Mouse (Mus musculus) midbrain, postnatal 0 days (tissue): ENCODE data around the gene Ube2d2b. TPM values are rescaled to one million over a fixed set of nuclear protein-coding genes. Genes with fewer than 3 reads are reported as not detected.

Source experiments
- ATAC-seq: fragments of 200-750 bp; cut with Nextera tagmentation; 2 replicates; pipeline ENCODE4 v1.8.0; 2017; ENCODE audit warnings: moderate number of reproducible peaks, mild to moderate bottlenecking, moderate TSS enrichment, moderate library complexity; ENCODE audit not compliant: low FRiP score
- DNase-seq: peaks from one replicate; pipeline ENCODE4 v3.0.0-alpha.2; 2015; ENCODE audit warnings: low spot score
- H3K27ac ChIP-seq: fragments of 300-500 bp; sonication (generic); 2 replicates; pipeline ENCODE4 v1.5.1; 2014; ENCODE audit warnings: low read depth, mild to moderate bottlenecking, low read length, mixed read lengths
- H3K27me3 ChIP-seq: fragments of 300-500 bp; sonication (generic); 2 replicates; pipeline ENCODE4 v1.6.1; 2014; ENCODE audit warnings: low read length, control low read depth, mixed read lengths; ENCODE audit not compliant: insufficient read depth
- H3K36me3 ChIP-seq: fragments of 300-500 bp; sonication (generic); 2 replicates; pipeline ENCODE4 v1.6.1; 2014; ENCODE audit warnings: low read length, control low read depth, mixed read lengths; ENCODE audit not compliant: insufficient read depth
- H3K4me1 ChIP-seq: fragments of 300-500 bp; sonication (generic); 2 replicates; pipeline ENCODE4 v1.6.1; 2014; ENCODE audit warnings: mild to moderate bottlenecking, control low read depth, antibody characterized with exemption, low read length, mixed read lengths; ENCODE audit not compliant: insufficient read depth
- H3K4me2 ChIP-seq: fragments of 300-500 bp; sonication (generic); 2 replicates; pipeline ENCODE4 v1.6.1; 2014; ENCODE audit warnings: low read depth, mild to moderate bottlenecking, low read length, mixed read lengths; ENCODE audit not compliant: poor library complexity, severe bottlenecking
- H3K4me3 ChIP-seq: fragments of 300-500 bp; sonication (generic); 2 replicates; pipeline ENCODE4 v1.5.1; 2014; ENCODE audit warnings: low read depth, mild to moderate bottlenecking, low read length, moderate library complexity
- H3K9ac ChIP-seq: fragments of 300-500 bp; sonication (generic); replicated peaks from 2 replicates; pipeline ENCODE4 v1.6.1; 2014; ENCODE audit warnings: mild to moderate bottlenecking, low read length, moderate library complexity, mixed read lengths; ENCODE audit not compliant: poor library complexity, severe bottlenecking
- H3K9me3 ChIP-seq: fragments of 300-500 bp; sonication (generic); 2 replicates; pipeline ENCODE4 v1.6.1; 2016; ENCODE audit warnings: low read length, control low read depth
- CTCF ChIP-seq: IDR thresholded peaks from 2 replicates; pipeline ENCODE4 v1.5.1; 2016; ENCODE audit warnings: antibody characterized with exemption, mild to moderate bottlenecking
- WGBS: fragments of 180-500 bp; shearing (Covaris S2); extraction: QIAGEN DNeasy Blood & Tissue Kit; methylation state at CpG from one replicate; pipeline ENCODE4 v1.1.7; 2014; 5-methylcytosine and 5-hydroxymethylcytosine counted together
- polyA plus RNA-seq: library from polyadenylated mRNA; unstranded; fragments of >200 nt; fragmentation: Nextera tagmentation; extraction: Ambion mirVana; gene quantifications from 2 replicates; pipeline ENCODE4 v1.2.1, GENCODE M21; 2015
- total RNA-seq: library from RNA; depleted of rRNA; stranded (reverse); fragments of >200 nt; gene quantifications from 2 replicates; pipeline ENCODE4 v1.2.3, GENCODE M21; 2014

Gene Ube2d2b
- total and polyA plus RNA-seq, 2 experiments from 2014 or later = 0.09 TPM; not detected in 1

DNA sequence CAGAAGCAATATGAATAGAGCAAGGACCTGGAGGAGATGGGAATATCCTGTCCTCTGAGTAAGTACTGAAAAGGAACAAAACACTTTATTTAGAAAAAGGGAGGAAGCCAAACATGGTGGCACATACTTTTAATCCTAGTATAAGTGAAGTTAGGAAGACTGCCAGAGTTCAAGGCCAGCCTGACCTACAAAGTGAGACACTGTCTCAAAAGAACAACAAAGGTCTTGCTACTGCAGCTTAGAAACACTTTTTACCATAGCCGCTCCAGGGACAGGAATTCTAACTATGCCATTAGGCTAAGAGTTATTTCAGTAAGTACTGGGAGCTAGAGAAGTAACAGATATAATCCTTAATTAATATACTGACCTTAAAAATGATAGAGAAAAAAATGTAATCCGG is 15.2 kb upstream of the Ube2d2b start:
- H3K27ac ChIP-seq = no peak overlapping the region
- no peak overlapping the region for H3K9ac ChIP-seq
- no peak overlapping the region for H3K4me2 ChIP-seq
- no peaks in the 10 kb centered on the region for H3K9me3 ChIP-seq
- H3K36me3 ChIP-seq = peaks cover 19% of the 10 kb centered on the region; the same call in 1 of the 2 replicates
- 87% methylated on average over 2 of the region's 2 CpGs for WGBS
- H3K27me3 ChIP-seq = no peaks in the 10 kb centered on the region
- no peaks in the 10 kb centered on the region for H3K4me1 ChIP-seq
- H3K4me3 ChIP-seq = no peak overlapping the region
- DNase-seq = no peak
- no peak for ATAC-seq
- no peak for TF ChIP-seq CTCF

DNA sequence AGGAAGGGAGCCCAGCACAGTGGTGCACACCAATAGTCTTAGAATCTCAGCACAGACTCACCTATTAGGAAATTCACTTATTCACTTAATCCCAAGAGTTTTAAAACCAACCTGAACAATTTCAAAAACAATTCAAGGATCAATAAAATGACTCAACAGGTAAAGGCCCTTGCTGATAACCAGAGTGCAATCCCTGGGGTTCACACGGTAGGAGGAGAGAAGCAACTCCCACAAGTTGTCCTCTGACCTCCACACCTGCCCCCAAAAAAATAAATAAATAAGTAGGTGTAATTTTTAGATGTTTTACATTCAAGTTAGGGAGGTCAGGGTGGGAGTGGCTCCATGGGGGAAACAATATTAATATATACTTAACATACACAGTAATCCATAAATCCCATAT is 7.4 kb upstream of the Ube2d2b start:
- DNase-seq (no peak), ATAC-seq (no peak)
- WGBS = 88% methylated on average over 1 of the region's 1 CpGs
- H3K9me3 ChIP-seq = no peaks in the 10 kb centered on the region
- no peak overlapping the region for H3K4me2 ChIP-seq
- H3K4me3 ChIP-seq = no peak overlapping the region
- peaks cover 4% of the 10 kb centered on the region; the same call in 1 of the 2 replicates for H3K36me3 ChIP-seq
- no peaks in the 10 kb centered on the region for H3K4me1 ChIP-seq
- H3K27ac ChIP-seq = no peak overlapping the region
- no peak overlapping the region for H3K9ac ChIP-seq
- no peaks in the 10 kb centered on the region for H3K27me3 ChIP-seq
- TF ChIP-seq CTCF = no peak

DNA sequence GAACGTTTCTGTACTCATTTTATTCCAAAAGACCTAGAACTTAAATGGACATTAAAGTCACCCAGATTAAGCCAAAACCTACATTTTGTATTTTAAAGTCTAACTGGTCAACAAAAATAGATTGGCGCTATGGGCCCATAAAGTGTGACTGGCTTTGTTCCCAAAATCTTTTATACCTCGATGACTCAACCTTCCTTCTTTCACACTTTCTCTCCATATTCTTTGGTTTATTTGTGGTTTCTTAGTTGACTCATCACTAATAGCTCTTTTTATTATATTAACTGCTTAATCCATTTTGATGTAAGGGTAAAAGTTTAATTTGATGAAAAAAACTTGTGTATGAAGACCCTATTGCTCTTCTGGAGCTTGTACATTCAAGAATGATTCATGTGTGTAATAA is 1.5 kb downstream of the Ube2d2b start:
- H3K27ac ChIP-seq = no peak overlapping the region
- no peaks in the 10 kb centered on the region for H3K27me3 ChIP-seq
- DNase-seq = no peak
- H3K4me1 ChIP-seq = no peaks in the 10 kb centered on the region
- H3K4me3 ChIP-seq = no peak overlapping the region
- H3K9ac ChIP-seq = no peak overlapping the region
- WGBS = 92% methylated on average over 3 of the region's 3 CpGs
- no peak for ATAC-seq
- H3K9me3 ChIP-seq = peaks cover 6% of the 10 kb centered on the region; the same call in 1 of the 2 replicates
- H3K4me2 ChIP-seq = no peak overlapping the region
- no peak for TF ChIP-seq CTCF
- peaks cover 6% of the 10 kb centered on the region; the same call in 1 of the 2 replicates for H3K36me3 ChIP-seq

DNA sequence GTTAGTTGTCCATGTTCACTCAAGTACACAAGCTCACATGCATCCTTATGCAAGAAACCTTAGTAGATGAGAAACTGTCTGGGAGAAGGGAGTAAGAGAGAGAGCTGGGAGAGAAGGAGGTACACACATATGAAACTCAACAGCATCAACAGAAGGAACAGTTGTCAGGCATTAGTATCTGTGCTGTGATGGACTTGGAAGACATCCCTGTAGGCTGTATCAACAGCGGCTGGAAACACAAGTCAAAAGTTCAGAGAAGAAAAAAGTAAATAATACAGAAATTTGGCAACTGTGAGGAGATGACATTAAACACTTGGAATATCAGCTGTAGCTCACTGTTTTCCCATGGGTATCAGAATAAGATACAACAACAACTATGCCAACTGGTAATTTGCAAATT is 4.4 kb downstream of the Ube2d2b start:
- no peak for ATAC-seq
- WGBS = 93% methylated on average over 1 of the region's 1 CpGs
- peaks cover 6% of the 10 kb centered on the region; the same call in 1 of the 2 replicates for H3K36me3 ChIP-seq

DNA sequence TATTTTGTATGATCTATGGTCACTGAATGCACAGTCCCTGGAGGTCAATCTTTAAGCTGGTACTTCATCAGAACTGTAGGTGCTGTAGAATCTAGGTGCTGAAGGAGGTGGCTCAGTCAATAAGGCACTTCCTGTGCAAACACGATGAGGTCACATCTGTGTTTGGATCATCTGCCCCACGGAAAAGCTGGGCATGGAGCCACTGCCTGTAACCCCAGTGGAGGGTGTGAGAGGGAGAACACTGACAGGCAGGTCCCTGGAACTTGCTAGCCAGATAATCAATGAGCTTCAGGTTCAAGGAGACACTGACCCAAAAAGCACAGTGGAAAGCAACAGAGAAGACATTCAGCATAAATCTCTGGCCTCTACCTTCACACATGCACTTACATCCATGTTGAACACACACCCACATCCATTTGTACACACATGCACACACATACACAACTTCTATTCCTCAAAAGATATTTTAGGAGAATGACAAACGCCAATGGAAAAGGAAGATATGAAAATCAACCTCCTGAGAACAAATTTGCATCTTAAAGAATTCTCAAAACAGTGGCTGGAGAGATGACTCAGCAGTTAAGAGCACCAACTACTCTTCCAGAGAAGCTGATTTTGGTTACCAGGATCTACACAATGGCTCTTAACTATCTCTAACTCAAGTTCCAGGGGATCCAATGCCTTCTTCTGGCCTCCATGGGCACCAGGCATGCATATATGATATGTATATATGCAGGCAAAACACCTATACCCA is 9.2 kb downstream of the Ube2d2b start:
- Histone ChIP-seq H3K9me3 (no peaks in the 10 kb centered on the region), H3K4me3 (no peak overlapping the region), H3K36me3 (no peaks in the 10 kb centered on the region), H3K4me1 (no peaks in the 10 kb centered on the region), H3K27ac (no peak overlapping the region), H3K4me2 (no peak overlapping the region), H3K27me3 (no peaks in the 10 kb centered on the region), H3K9ac (no peak overlapping the region)
- 68% methylated on average over 3 of the region's 3 CpGs for WGBS
- ATAC-seq = no peak
- TF ChIP-seq CTCF = no peak
- DNase-seq = no peak

More for the DNA sequence above, 4.4 kb downstream of the Ube2d2b start:
- Histone ChIP-seq H3K4me3 (no peak overlapping the region), H3K4me2 (no peak overlapping the region), H3K9ac (no peak overlapping the region), H3K27me3 (no peaks in the 10 kb centered on the region), H3K27ac (no peak overlapping the region), H3K9me3 (peaks cover 6% of the 10 kb centered on the region; the same call in 1 of the 2 replicates), H3K4me1 (no peaks in the 10 kb centered on the region)
- TF ChIP-seq CTCF = no peak
- no peak for DNase-seq

DNA sequence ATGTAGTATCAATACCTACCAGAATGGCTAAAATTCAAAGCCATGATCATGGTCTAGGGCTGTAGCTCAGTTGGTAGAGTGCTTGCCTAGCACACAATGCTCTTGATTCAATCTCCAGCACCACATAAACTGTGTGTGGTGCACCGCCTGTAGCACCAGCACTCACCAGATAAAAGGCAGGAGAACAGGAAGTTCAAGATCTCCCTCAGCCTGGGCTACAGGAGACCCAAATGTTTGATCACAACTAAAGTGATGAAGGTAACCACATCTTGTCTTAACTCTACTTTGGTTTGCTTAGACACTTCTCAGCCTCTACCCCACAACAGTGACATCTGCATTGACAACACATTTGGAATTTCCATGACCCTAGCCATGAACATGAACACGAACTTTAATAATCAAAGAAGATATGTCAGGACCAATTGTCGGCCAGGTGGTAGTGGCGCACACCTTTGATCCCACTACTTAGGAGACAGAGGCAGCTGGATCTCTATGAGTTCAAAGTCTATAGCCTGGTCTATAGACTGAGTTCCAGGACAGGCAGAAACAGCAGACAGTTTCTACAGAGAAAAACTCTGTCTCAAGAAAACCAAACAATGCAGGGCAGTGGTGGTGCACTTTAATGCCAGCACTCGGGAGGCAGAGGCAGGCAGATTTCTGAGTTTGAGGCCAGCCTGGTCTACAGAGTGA is 10.8 kb downstream of the Ube2d2b start:
- Histone ChIP-seq H3K4me1 (no peaks in the 10 kb centered on the region), H3K36me3 (no peaks in the 10 kb centered on the region), H3K9ac (no peak overlapping the region), H3K9me3 (no peaks in the 10 kb centered on the region), H3K4me2 (no peak overlapping the region), H3K27ac (no peak overlapping the region), H3K4me3 (no peak overlapping the region), H3K27me3 (no peaks in the 10 kb centered on the region)
- 97% methylated on average over 5 of the region's 5 CpGs for WGBS
- DNase-seq = no peak
- no peak for TF ChIP-seq CTCF
- ATAC-seq = no peak
